Mouse (Mus musculus) C2C12 (cell line): Measurements from ENCODE around the gene Zyx.
A peak's percentile ranks its signal among the peaks of the same experiment; 100 is the strongest.

Experiments
- CEBPB ChIP-seq: IDR thresholded peaks from one replicate; pipeline ENCODE4 v1.6.1; 2011; ENCODE audit warnings: low read depth, mild to moderate bottlenecking, control low read depth, moderate library complexity
- CTCF ChIP-seq: IDR thresholded peaks from one replicate; pipeline ENCODE4 v1.5.1; 2011; ENCODE audit not compliant: control insufficient read depth, insufficient read depth, insufficient read length
- FOSL1 ChIP-seq: IDR thresholded peaks from one replicate; pipeline ENCODE4 v1.8.0; 2011; ENCODE audit warnings: mild to moderate bottlenecking, low read length; ENCODE audit not compliant: poor library complexity, insufficient read depth, severe bottlenecking
- MAX ChIP-seq: IDR thresholded peaks from one replicate; pipeline ENCODE4 v1.6.1; 2011; ENCODE audit warnings: mild to moderate bottlenecking, control low read depth
- MYOD1 ChIP-seq: IDR thresholded peaks from one replicate; pipeline ENCODE4 v1.6.1; 2011; ENCODE audit warnings: low read depth; ENCODE audit not compliant: control insufficient read depth, insufficient read length
- MYOG ChIP-seq: IDR thresholded peaks from one replicate; pipeline ENCODE4 v1.6.1; 2011; ENCODE audit not compliant: control insufficient read depth, insufficient read length; ENCODE audit errors: extremely low read depth
- USF1 ChIP-seq: IDR thresholded peaks from one replicate; pipeline ENCODE4 v1.6.1; 2011; ENCODE audit warnings: low read depth, mild to moderate bottlenecking, control low read depth, moderate library complexity

GRCm38 (mm10) chr6:42374701-42375100 is 25.3 kb downstream of the Zyx start:
- TF ChIP-seq CEBPB (peak; percentile 63), CTCF (no peak), MYOG (no peak), MAX (no peak), USF1 (no peak), MYOD1 (no peak), FOSL1 (no peak)
